14 mouse cellular contexts compared by ENCODE assay signal in genomic region chrX:4899187-4899586, GRCm38 (mm10). TPM values are rescaled to one million over a fixed set of nuclear protein-coding genes. Genes with fewer than 3 reads are reported as not detected.
DNase-seq lines count a peak whose midpoint lies in the region; ATAC-seq lines count a peak whose summit lies in the region.
"Not testable (repeated sequence)": the region's sequence is repeated elsewhere in the genome, so short reads cannot be mapped to it uniquely, and the experiment has no call there.
"Had no signal": no experiment of that assay in that cellular context is flagged by ENCODE, and none has a peak within 500 bp of the region (broad histone marks: within the 10 kb centered on the region; RNA-seq: fewer than 3 reads in every experiment).

No protein-coding gene starts in this region.

- H3K9ac ChIP-seq in hindbrain, embryonic 11.5 days (ENCODE audit: low read depth, low read length) = not testable (repeated sequence)

- H3K27me3 ChIP-seq in hindbrain, embryonic 11.5 days (ENCODE audit: control insufficient read depth, insufficient read depth, low read length); limb, embryonic 10.5 days (ENCODE audit: low read depth, poor library complexity, severe bottlenecking): not testable (repeated sequence)

- H3K36me3 ChIP-seq in hindbrain, embryonic 11.5 days (ENCODE audit: control insufficient read depth, insufficient read depth, low read length); limb, embryonic 10.5 days: not testable (repeated sequence)

- H3K27ac ChIP-seq in hindbrain, embryonic 11.5 days (ENCODE audit: low read depth, low read length); limb, embryonic 10.5 days: not testable (repeated sequence)

- H3K4me2 ChIP-seq in hindbrain, embryonic 11.5 days (replicated peaks; ENCODE audit: low read depth, low read length) = not testable (repeated sequence)

- 89% methylated on average over 6 of the region's 7 CpGs for WGBS in hindbrain, embryonic 11.5 days
- WGBS in limb, embryonic 10.5 days = 94% methylated on average over 7 of the region's 7 CpGs

- H3K4me1 ChIP-seq in hindbrain, embryonic 11.5 days (replicated peaks; ENCODE audit: control insufficient read depth, insufficient read depth, low read length); limb, embryonic 10.5 days: not testable (repeated sequence)

- not testable (repeated sequence) for H3K9me3 ChIP-seq in hindbrain, embryonic 11.5 days (ENCODE audit: control insufficient read depth, low read length); limb, embryonic 10.5 days (replicated peaks)

- DNase-seq in ZHBTc4 (ENCODE audit: low read depth, low spot score) = peak; percentile 34
- DNase-seq in embryo, embryonic 9.5 days (ENCODE audit: extremely low spot score) = peak; percentile 0
- peak; percentile 3 for DNase-seq in gastrocnemius, postnatal 14 days
- peak; percentile 82 for DNase-seq in hindbrain, embryonic 11.5 days (ENCODE audit: low spot score)
- peak; percentile 37 for DNase-seq in limb, embryonic 10.5 days (ENCODE audit: low spot score)
- peak; percentile 0 for DNase-seq in retina, embryonic 14.5 days (ENCODE audit: low spot score)

- ATAC-seq in hindbrain, embryonic 11.5 days (ENCODE audit: low FRiP score) = not testable (repeated sequence)
- peak; percentile 59; the same call in 1 of the 2 replicates for ATAC-seq in megakaryocyte, adult 5-6 weeks (ENCODE audit: poor library complexity, severe bottlenecking)

- H3K4me3 ChIP-seq in hindbrain, embryonic 11.5 days (ENCODE audit: low read depth, low read length); limb, embryonic 10.5 days: not testable (repeated sequence)

- intact Hi-C loops in gastrocnemius, postnatal 14 days (cut with DNase I; ENCODE audit: low total_unique reads) = not testable (repeated sequence)

RNA-seq across cellular contexts. Expression of gene Btbd35f27, which starts 52.7 kb away (rescaled TPM):
- not detected for total RNA-seq in gastrocnemius, postnatal 14 days (2021)
- not detected in 2 replicates for polyA plus RNA-seq in hindbrain, embryonic 11.5 days (2014; fragmentation: Nextera tagmentation; extraction: Ambion mirVana)
- not detected in 2 replicates for polyA plus RNA-seq in limb, embryonic 10.5 days (2016; fragmentation: Nextera tagmentation; extraction: Ambion mirVana)
- total RNA-seq in megakaryocyte, adult 5-6 weeks (2015) = not detected in 2 replicates
- total RNA-seq in megakaryocyte, adult 5-6 weeks (2017) = not detected in 2 replicates
- total RNA-seq: heart, adult 18-20 months; layer of hippocampus, adult 2 months; left cerebral cortex, postnatal 10 days had no signal
- polyA plus RNA-seq: frontal cortex, adult 2 months; hindbrain, embryonic 12.5 days; kidney, adult 2 months; liver, embryonic 12.5 days had no signal

Comparison
In these comparisons a context has a peak if more than half of its experiments do, and no peak if none do; other contexts are left out.
1. DNase-seq: peak in every context shown above with its lines; median percentile 82 in hindbrain, embryonic 11.5 days; 37 in limb, embryonic 10.5 days; 34 in ZHBTc4; 3 in gastrocnemius, postnatal 14 days; 0 in embryo, embryonic 9.5 days; 0 in retina, embryonic 14.5 days.